Mouse (Mus musculus): ENCODE data around the gene Inka1.

GRCm38 (mm10) chr9:107959896-107960295 is 25.8 kb downstream of the Inka1 start:
- no peak for TF ChIP-seq CTCF (IDR thresholded peaks at IDR 0.05; ENCODE audit: insufficient read depth, low read length)
- no peak for TF ChIP-seq POLR2A (IDR thresholded peaks at IDR 0.05; ENCODE audit: borderline replicate concordance, extremely low read depth, low read depth, low read length)
